In the genomic region with DNA sequence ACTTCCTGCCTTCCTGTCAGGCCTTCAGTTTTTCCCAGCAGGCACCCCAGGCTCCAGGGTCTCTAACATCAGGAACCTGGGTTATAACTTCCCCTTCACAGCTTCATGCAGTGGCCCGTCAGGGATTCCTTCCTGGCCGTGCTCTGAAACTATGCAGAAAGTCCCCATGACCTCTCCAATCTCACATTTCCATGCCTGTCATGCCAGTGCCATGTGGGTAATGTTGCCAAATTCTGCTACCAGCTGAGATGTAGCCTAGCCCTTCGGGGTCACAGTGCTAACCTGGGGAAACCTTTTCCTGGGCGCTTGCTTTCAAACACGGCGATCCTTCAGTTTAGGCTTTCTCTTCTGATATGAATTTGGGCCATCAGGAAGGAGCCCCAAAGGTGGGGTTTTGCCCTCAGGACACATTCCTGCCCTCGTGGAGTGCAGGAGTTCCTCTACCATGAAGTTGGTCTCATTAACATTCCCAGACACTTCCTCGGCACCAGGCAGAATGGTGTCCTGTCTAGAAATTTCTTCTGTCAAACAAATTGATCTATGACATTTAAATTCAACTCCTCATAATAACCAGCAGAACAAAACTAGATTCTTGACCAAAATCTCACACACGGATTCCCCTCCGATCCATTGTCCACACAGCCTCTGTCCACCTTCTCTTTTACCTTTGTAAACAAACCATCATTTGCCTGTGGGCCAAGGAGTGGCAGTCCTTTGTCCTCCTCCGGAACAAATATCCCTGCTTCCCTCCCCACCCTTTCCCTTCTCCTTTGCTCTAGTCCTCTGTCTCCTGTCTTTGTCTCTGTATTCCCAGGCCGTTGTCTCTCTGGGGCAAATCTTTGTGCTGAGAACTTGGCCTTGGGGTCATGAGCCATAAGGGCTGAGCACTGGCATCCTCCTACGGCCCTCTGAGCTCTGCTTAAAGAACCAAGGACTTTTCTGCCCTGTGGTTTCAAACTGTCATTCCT, we compare ENCODE assay signal across 26 mouse cellular contexts. TPM values are rescaled to one million over a fixed set of nuclear protein-coding genes. Genes with fewer than 3 reads are reported as not detected.
A peak's percentile ranks its signal among the peaks of the same experiment; 100 is the strongest.
DNase-seq lines count a peak whose midpoint lies in the region; ATAC-seq and TF ChIP-seq lines count a peak whose summit lies in the region.
"Had no signal": no experiment of that assay in that cellular context is flagged by ENCODE, and none has a peak within 500 bp of the region (broad histone marks: within the 10 kb centered on the region; RNA-seq: fewer than 3 reads in every experiment).

No protein-coding gene starts in this region.

- intact Hi-C loops in gastrocnemius, adult 2 months (cut with DNase I) = no loop called here

- H3K36me3 ChIP-seq in hindbrain, embryonic 10.5 days = no peaks in the 10 kb centered on the region
- H3K36me3 ChIP-seq in hindbrain, embryonic 14.5 days (replicated peaks; ENCODE audit: control insufficient read depth, insufficient read depth) = no peaks in the 10 kb centered on the region
- no peaks in the 10 kb centered on the region for H3K36me3 ChIP-seq in ES-E14 (ENCODE audit: control insufficient read depth, insufficient read depth, low read length, poor library complexity, severe bottlenecking)
- no peaks in the 10 kb centered on the region for H3K36me3 ChIP-seq in limb, embryonic 12.5 days
- H3K36me3 ChIP-seq: heart, embryonic 15.5 days; hindbrain, embryonic 12.5 days had no signal

- no peak overlapping the region for H3K9ac ChIP-seq in hindbrain, embryonic 14.5 days
- H3K9ac ChIP-seq in ES-E14 (ENCODE audit: insufficient read depth, low read depth, low read length, poor library complexity, severe bottlenecking) = no peak overlapping the region
- H3K9ac ChIP-seq in limb, embryonic 12.5 days (replicated peaks) = no peak overlapping the region
- H3K9ac ChIP-seq: heart, embryonic 15.5 days; hindbrain, embryonic 12.5 days had no signal

- TF ChIP-seq CTCF in gastrocnemius, adult 2 months (IDR thresholded peaks at IDR 0.05) = no peak

- H3K4me2 ChIP-seq in hindbrain, embryonic 14.5 days (replicated peaks) = no peak overlapping the region
- no peak overlapping the region for H3K4me2 ChIP-seq in limb, embryonic 12.5 days
- H3K4me2 ChIP-seq: heart, embryonic 15.5 days; hindbrain, embryonic 12.5 days; liver, embryonic 11.5 days had no signal

- no peak for ATAC-seq in hindbrain, embryonic 14.5 days (ENCODE audit: low FRiP score)
- ATAC-seq in limb, embryonic 12.5 days (ENCODE audit: insufficient number of reproducible peaks, insufficient read depth, low FRiP score, low TSS enrichment, low read depth) = no peak
- ATAC-seq: activated CD4-positive, CD25-positive, alpha-beta regulatory T cell, adult 4 months; inflammation-experienced regulatory T-cells, adult 6 months; midbrain, embryonic 16.5 days had no signal

- peak; percentile 57 for DNase-seq in gastrocnemius, adult 2 months
- no peak for DNase-seq in gastrocnemius, adult 8-10 months (ENCODE audit: low spot score in 2 of 2)
- DNase-seq in hindbrain, embryonic 10.5 days (ENCODE audit: low spot score) = no peak
- no peak for DNase-seq in hindbrain, embryonic 14.5 days (ENCODE audit: low spot score)
- no peak for DNase-seq in ES-E14 (ENCODE audit: low read depth, low spot score)
- DNase-seq in left cerebral cortex, adult 9 months (ENCODE audit: low spot score in 2 of 2) = no peak
- DNase-seq: adrenal gland, postnatal 25 days; cerebellum, adult 11 months; cerebellum, postnatal 10 days; kidney, adult 2 months; kidney, postnatal 10 days; left cerebral cortex, postnatal 4 days; lung, adult 18-20 months; lung, postnatal 14 days; right cerebral cortex, postnatal 4 days; thymus, postnatal 14 days had no signal

- H3K27me3 ChIP-seq in hindbrain, embryonic 10.5 days (ENCODE audit: insufficient read depth, poor library complexity, severe bottlenecking) = no peaks in the 10 kb centered on the region
- H3K27me3 ChIP-seq in hindbrain, embryonic 14.5 days (ENCODE audit: control insufficient read depth, insufficient read depth, low read length) = no peaks in the 10 kb centered on the region
- no peaks in the 10 kb centered on the region for H3K27me3 ChIP-seq in limb, embryonic 12.5 days
- H3K27me3 ChIP-seq: heart, embryonic 15.5 days; hindbrain, embryonic 12.5 days had no signal

- H3K27ac ChIP-seq in gastrocnemius, adult 2 months = peak overlapping the region; percentile 51
- peak overlapping the region; percentile 80 for H3K27ac ChIP-seq in hindbrain, embryonic 10.5 days
- H3K27ac ChIP-seq in hindbrain, embryonic 14.5 days = no peak overlapping the region
- peak overlapping the region; percentile 60; the same call in 1 of the 2 replicates for H3K27ac ChIP-seq in ES-E14 (ENCODE audit: insufficient read depth, low read depth, low read length, poor library complexity, severe bottlenecking)
- peak overlapping the region; percentile 50; the same call in 1 of the 2 replicates for H3K27ac ChIP-seq in limb, embryonic 12.5 days
- H3K27ac ChIP-seq: heart, embryonic 15.5 days; hindbrain, embryonic 12.5 days; stomach, postnatal 0 days had no signal

- peaks cover 25% of the 10 kb centered on the region for H3K4me1 ChIP-seq in hindbrain, embryonic 10.5 days (replicated peaks)
- no peaks in the 10 kb centered on the region for H3K4me1 ChIP-seq in hindbrain, embryonic 14.5 days (replicated peaks; ENCODE audit: control insufficient read depth, insufficient read depth, low read length)
- peaks cover 0 to 2% of the 10 kb centered on the region in 2 experiments; a peak in 1 of 4 replicates for H3K4me1 ChIP-seq in ES-E14 (ENCODE audit: control insufficient read depth in 2 of 2, insufficient read depth in 2 of 2, low read length in 2 of 2, poor library complexity in 1 of 2)
- peaks cover 18% of the 10 kb centered on the region; the same call in 1 of the 2 replicates for H3K4me1 ChIP-seq in limb, embryonic 12.5 days (replicated peaks)

- WGBS in hindbrain, embryonic 10.5 days = 59% methylated on average over 13 of the region's 13 CpGs
- 64% methylated on average over 13 of the region's 13 CpGs for WGBS in hindbrain, embryonic 14.5 days
- WGBS in limb, embryonic 12.5 days = 60% methylated on average over 13 of the region's 13 CpGs

- H3K4me3 ChIP-seq in gastrocnemius, adult 2 months = no peak overlapping the region
- no peak overlapping the region for H3K4me3 ChIP-seq in hindbrain, embryonic 10.5 days
- no peak overlapping the region for H3K4me3 ChIP-seq in hindbrain, embryonic 14.5 days (replicated peaks; ENCODE audit: low read length)
- no peak overlapping the region for H3K4me3 ChIP-seq in ES-E14 (ENCODE audit: insufficient read depth in 1 of 2, low read depth in 1 of 2, low read length in 2 of 2, poor library complexity in 1 of 2, severe bottlenecking in 1 of 2)
- no peak overlapping the region for H3K4me3 ChIP-seq in limb, embryonic 12.5 days (replicated peaks)
- H3K4me3 ChIP-seq: heart, embryonic 15.5 days; hindbrain, embryonic 12.5 days had no signal

- no peaks in the 10 kb centered on the region for H3K9me3 ChIP-seq in hindbrain, embryonic 10.5 days
- H3K9me3 ChIP-seq in hindbrain, embryonic 14.5 days (ENCODE audit: control insufficient read depth, low read length) = no peaks in the 10 kb centered on the region
- no peaks in the 10 kb centered on the region for H3K9me3 ChIP-seq in ES-E14 (ENCODE audit: control insufficient read depth, insufficient read depth, low read depth, low read length)
- H3K9me3 ChIP-seq in limb, embryonic 12.5 days = no peaks in the 10 kb centered on the region
- H3K9me3 ChIP-seq: heart, embryonic 15.5 days; hindbrain, embryonic 12.5 days had no signal

- in situ Hi-C loops in ES-E14 (cut with MboI; ENCODE audit: low sequenced_read_pairs in 2 of 2, unreplicated experiment in 2 of 2) = no loop called here

TF ChIP-seq in ES-E14, 5 proteins besides CTCF, POLR2A, EP300 and RAD21:
- TF ChIP-seq CHD2 (IDR thresholded peaks at IDR 0.05; ENCODE audit: low read depth, low read length) = no peak
- TF ChIP-seq ZC3H11A (IDR thresholded peaks at IDR 0.05; ENCODE audit: borderline replicate concordance, low read depth, low read length) = no peak
- no peak for TF ChIP-seq ZNF384 (IDR thresholded peaks at IDR 0.05; ENCODE audit: low read depth, low read length)
- no peak for TF ChIP-seq HCFC1 (IDR thresholded peaks at IDR 0.05; ENCODE audit: borderline replicate concordance, insufficient read depth, low read length)

RNA-seq across cellular contexts. Expression of a gene that starts 17.4 kb away (rescaled TPM):
- 100 to 1,000 TPM; 142 to 248 TPM for total RNA-seq in gastrocnemius, adult 2 months (2021)
- 100 to 1,000 TPM; 122 to 173 (median 146) TPM for total RNA-seq in gastrocnemius, adult 8-10 months (2022)
- polyA plus RNA-seq in hindbrain, embryonic 10.5 days (2016; fragmentation: Nextera tagmentation; extraction: Ambion mirVana) = 28.6 and 37.9 TPM in 2 replicates
- polyA plus RNA-seq in hindbrain, embryonic 14.5 days (2014; fragmentation: Nextera tagmentation; extraction: Ambion mirVana) = 3.6 and 3.9 TPM in 2 replicates
- 324 and 408 TPM in 2 replicates for total RNA-seq in ES-E14 (2012; rRNA removed)
- 57.7 and 66.8 TPM in 2 replicates for polyA plus RNA-seq in limb, embryonic 12.5 days (2016; fragmentation: Nextera tagmentation; extraction: Ambion mirVana)
- total RNA-seq: megakaryocyte, adult 5-6 weeks; neutrophil, adult 5-6 weeks had no signal
- polyA plus RNA-seq: activated CD4-positive, CD25-positive, alpha-beta regulatory T cell, adult 4 months; inflammation-experienced regulatory T-cells, adult 6 months had no signal
